Mouse (Mus musculus) liver, embryonic 14.5 days (tissue): ENCODE results near the gene Ccdc162. TPM values are rescaled to one million over a fixed set of nuclear protein-coding genes. Genes with fewer than 3 reads are reported as not detected.
A peak's percentile ranks its signal among the peaks of the same experiment; 100 is the strongest.

Source experiments
- ATAC-seq: fragments of 200-750 bp; cut with Nextera tagmentation; 2 replicates; pipeline ENCODE4 v1.8.0; 2017; ENCODE audit warnings: moderate number of reproducible peaks, mild to moderate bottlenecking, moderate library complexity; ENCODE audit not compliant: insufficient read depth
- DNase-seq, 3 experiments: peaks; one replicate each; pipeline ENCODE4 v3.0.0-alpha.2; 2012 to 2013; ENCODE audit warnings: low read depth in 3 of 3, low spot score in 3 of 3
- H3K27ac ChIP-seq: fragments of 300-500 bp; sonication (generic); 2 replicates; pipeline ENCODE4 v1.5.1; 2014; ENCODE audit warnings: moderate library complexity, mild to moderate bottlenecking, control low read depth, inconsistent platforms
- H3K27me3 ChIP-seq: fragments of 300-500 bp; sonication (generic); 2 replicates; pipeline ENCODE4 v1.6.1; 2014; ENCODE audit warnings: mild to moderate bottlenecking, low read length, moderate library complexity; ENCODE audit not compliant: control insufficient read depth, insufficient read depth
- H3K36me3 ChIP-seq: fragments of 300-500 bp; sonication (generic); replicated peaks from 2 replicates; pipeline ENCODE4 v1.6.1; 2014; ENCODE audit warnings: low read depth; ENCODE audit not compliant: control insufficient read depth, insufficient read depth
- H3K4me1 ChIP-seq, 2 experiments: fragments of 200-500 bp in 1 of 2; fragments of 300-500 bp in 1 of 2; sonication (generic) in 1 of 2; replicated peaks; 2 replicates each; pipeline ENCODE4 v1.6.1; 2012 to 2014; ENCODE audit warnings: antibody characterized with exemption in 1 of 2, inconsistent platforms in 1 of 2, low read length in 1 of 2; ENCODE audit not compliant: control insufficient read depth in 2 of 2, insufficient read depth in 2 of 2
- H3K4me2 ChIP-seq: fragments of 300-500 bp; sonication (generic); 2 replicates; pipeline ENCODE4 v1.6.1; 2014; ENCODE audit warnings: low read depth, mild to moderate bottlenecking, control low read depth, moderate library complexity
- H3K4me3 ChIP-seq, 2 experiments: fragments of 200-500 bp in 1 of 2; fragments of 300-500 bp in 1 of 2; sonication (generic) in 1 of 2; 2 replicates each; pipeline ENCODE4 v1.5.1; 2012 to 2014; ENCODE audit warnings: low read depth in 2 of 2, low read length in 2 of 2, mild to moderate bottlenecking in 2 of 2, control low read depth in 1 of 2, inconsistent platforms in 1 of 2, moderate library complexity in 1 of 2; ENCODE audit not compliant: insufficient read depth in 1 of 2
- H3K9ac ChIP-seq: fragments of 300-500 bp; sonication (generic); replicated peaks from 2 replicates; pipeline ENCODE4 v1.6.1; 2014; ENCODE audit warnings: mild to moderate bottlenecking, control low read depth, moderate library complexity
- H3K9me3 ChIP-seq: fragments of 300-500 bp; sonication (generic); 2 replicates; pipeline ENCODE4 v1.6.1; 2016; ENCODE audit warnings: low read length, mixed read lengths; ENCODE audit not compliant: control insufficient read depth
- CTCF ChIP-seq: IDR thresholded peaks from 2 replicates; pipeline ENCODE4 v1.5.1; 2016; ENCODE audit warnings: antibody characterized with exemption, low read depth, control low read depth
- EP300 ChIP-seq: IDR thresholded peaks from 2 replicates; pipeline ENCODE4 v1.6.1; 2016; ENCODE audit warnings: antibody characterized with exemption, low read depth
- WGBS: fragments of 180-500 bp; shearing (Covaris S2); extraction: QIAGEN DNeasy Blood & Tissue Kit; methylation state at CpG from one replicate; pipeline ENCODE4 v1.1.7; 2014; ENCODE audit not compliant: insufficient replicate concordance; 5-methylcytosine and 5-hydroxymethylcytosine counted together
- polyA plus RNA-seq, 2 experiments: library from polyadenylated mRNA; depleted of rRNA in 1 of 2; stranded (reverse) in 1 of 2; unstranded in 1 of 2; fragments of >200 nt; fragmentation: Nextera tagmentation in 1 of 2; extraction: Ambion mirVana in 1 of 2; gene quantifications; 2 replicates each; pipeline versions ENCODE4 v1.2.1 to v1.2.3; 2012 to 2014

The Ccdc162 gene
- polyA plus RNA-seq, 2 experiments, result 0.07 to 0.10 TPM

DNA sequence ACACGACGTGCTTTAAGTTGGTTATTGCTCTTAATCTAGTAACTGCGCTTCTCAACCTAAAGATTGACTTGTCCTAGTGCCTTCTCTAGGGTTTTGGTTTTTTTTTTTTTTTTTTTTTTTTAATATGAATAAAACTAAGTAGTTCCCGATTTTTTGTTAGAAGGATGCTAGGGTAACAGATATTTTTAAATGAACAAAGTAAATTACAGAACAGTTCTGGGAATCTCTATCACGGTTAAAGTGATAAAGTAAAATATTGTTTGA, 196.1 kb downstream of the Ccdc162 start:
- Histone ChIP-seq H3K4me3 (peak overlapping the region; percentile 74 to 95), H3K27ac (peak overlapping the region; percentile 89), H3K9me3 (no peaks in the 10 kb centered on the region), H3K27me3 (no peaks in the 10 kb centered on the region), H3K36me3 (peaks cover 10% of the 10 kb centered on the region), H3K4me2 (peak overlapping the region; percentile 87), H3K9ac (peak overlapping the region; percentile 94), H3K4me1 (peaks cover 13 to 16% of the 10 kb centered on the region in 2 experiments)
- DNase-seq, result no peak
- no peak for ATAC-seq
- no peak for TF ChIP-seq CTCF
- TF ChIP-seq EP300, result no peak
- WGBS, result 2% methylated on average over 5 of the region's 5 CpGs

DNA sequence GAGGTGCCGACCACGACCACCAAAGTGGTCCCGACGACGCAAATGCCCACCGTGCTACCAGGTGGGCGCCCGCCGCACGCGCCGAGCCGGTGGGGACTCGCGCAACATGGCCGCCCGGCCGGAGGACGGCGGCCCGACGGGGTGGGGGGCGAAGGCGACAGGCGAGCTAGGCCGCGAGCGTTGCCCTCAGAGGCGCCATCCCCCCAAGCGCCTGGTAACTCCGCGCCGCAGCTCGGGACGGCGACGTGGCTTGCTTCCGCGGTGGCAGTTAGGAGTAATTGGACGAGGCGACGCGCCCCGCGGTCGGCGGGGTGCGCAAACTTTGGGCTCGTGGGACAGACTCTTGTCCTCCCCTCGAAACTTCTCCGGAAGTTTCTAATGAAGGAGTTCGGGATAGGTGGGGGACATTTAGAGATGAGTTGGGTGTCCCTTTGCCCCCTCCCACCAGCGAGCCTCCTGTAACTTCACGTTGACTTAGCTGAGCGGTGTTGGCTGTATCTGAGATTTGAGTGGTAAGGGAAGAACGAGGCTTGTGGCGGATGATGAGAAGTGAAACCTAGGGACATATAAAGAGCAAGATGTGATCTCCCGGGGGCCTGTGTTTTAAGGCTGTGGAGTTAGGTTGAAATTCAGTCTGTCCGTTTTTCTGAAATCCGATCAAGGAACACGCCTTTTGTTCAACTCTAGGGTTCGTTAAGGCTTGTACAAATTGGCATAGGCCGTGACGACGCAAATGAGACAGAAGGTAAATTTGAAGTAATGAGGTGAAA, 196.6 kb downstream of the Ccdc162 start:
- DNase-seq, result peak; percentile 19 to 46 (median 30)
- Histone ChIP-seq H3K4me2 (peak overlapping the region; percentile 87), H3K9me3 (no peaks in the 10 kb centered on the region), H3K27me3 (no peaks in the 10 kb centered on the region), H3K9ac (peak overlapping the region; percentile 94), H3K4me1 (peaks cover 13 to 16% of the 10 kb centered on the region in 2 experiments), H3K4me3 (peak overlapping the region; percentile 74 to 95), H3K36me3 (peaks cover 8% of the 10 kb centered on the region; the same call in 1 of the 2 replicates), H3K27ac (peak overlapping the region; percentile 89)
- ATAC-seq, result peak; percentile 36
- TF ChIP-seq EP300, result no peak
- no peak for TF ChIP-seq CTCF
- WGBS, result under 1% methylated on average over 55 of the region's 65 CpGs

DNA sequence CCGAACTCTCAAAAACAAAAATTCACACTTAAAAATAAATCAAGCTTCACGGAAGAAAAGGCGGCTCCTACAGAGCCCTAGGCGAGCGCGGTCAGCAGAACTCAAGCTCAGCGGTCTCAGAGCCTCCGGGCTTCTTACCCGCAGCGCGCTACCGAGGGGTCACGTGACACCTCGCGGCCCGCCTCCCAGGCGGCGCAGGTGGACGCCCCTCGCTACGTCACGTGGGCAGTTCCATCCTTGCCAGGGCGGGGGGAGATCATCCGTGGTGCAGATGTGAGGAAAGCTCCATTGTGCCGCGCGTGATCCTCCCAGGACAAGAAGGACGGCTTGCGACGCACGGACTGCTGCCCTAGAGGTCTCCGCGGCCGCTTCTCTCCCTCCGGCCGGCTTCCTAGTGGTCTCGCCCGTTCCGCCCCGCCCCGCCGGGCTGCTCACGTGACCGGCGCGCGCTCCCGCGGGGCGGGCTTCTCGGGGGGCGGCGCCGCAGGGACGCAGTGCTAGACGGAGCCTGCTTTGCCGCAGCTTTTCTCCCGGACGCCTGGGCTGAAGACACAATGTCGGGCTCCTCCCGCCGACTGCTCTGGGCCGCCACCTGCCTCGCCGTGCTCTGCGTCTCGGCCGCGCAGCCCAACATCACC, 197.3 kb downstream of the Ccdc162 start, which contains the start of gene Cd164:
Gene Cd164, plus strand, starts transcription at position 434 of the 638 bp plus-strand sequence.
- H3K27me3 ChIP-seq, result no peaks in the 10 kb centered on the region
- H3K27ac ChIP-seq, result peak within 1 kb of the TSS; percentile 89
- no peaks in the 10 kb centered on the region for H3K9me3 ChIP-seq
- ATAC-seq (peak; percentile 91), DNase-seq (peak; percentile 84 to 87 (median 85))
- TF ChIP-seq EP300 (no peak), CTCF (no peak)
- under 1% methylated on average over 67 of the region's 69 CpGs for WGBS
- H3K4me2 ChIP-seq, result peak within 1 kb of the TSS; percentile 87
- peak within 1 kb of the TSS; percentile 95 to 98 for H3K4me3 ChIP-seq
- H3K9ac ChIP-seq, result peak within 1 kb of the TSS; percentile 94
- H3K4me1 ChIP-seq, result peaks cover 13 to 16% of the 10 kb centered on the region in 2 experiments
- peaks cover 1% of the 10 kb centered on the region; the same call in 1 of the 2 replicates for H3K36me3 ChIP-seq

DNA sequence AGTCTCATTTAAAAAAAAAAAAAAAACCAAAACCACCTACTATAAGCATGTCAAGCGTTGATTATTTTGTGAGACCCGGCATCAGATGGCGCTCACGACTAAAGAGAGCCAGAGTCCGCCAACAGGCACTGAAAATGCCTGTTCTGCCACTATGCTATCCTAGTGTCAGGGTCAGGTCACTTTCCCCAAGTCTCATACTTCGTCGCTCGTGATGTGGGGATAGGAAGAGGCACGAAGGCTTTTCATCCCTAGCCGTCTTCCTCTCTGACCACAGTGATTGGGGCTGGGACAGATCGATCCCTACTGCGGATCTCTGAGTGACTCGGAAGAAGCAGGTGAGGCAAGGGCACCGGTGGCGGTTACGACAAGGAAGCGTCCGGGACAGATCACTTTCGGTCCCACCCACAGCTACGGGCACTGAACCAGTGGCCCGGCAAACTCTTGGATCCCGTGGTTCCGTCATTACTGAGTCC, 197.9 kb downstream of the Ccdc162 start:
- Histone ChIP-seq H3K4me2 (peak overlapping the region; percentile 87), H3K36me3 (no peaks in the 10 kb centered on the region), H3K4me3 (peak overlapping the region; percentile 95 to 98), H3K27me3 (no peaks in the 10 kb centered on the region), H3K9ac (peak overlapping the region; percentile 94), H3K27ac (peak overlapping the region; percentile 89), H3K4me1 (peaks cover 13 to 16% of the 10 kb centered on the region in 2 experiments), H3K9me3 (no peaks in the 10 kb centered on the region)
- DNase-seq, result peak; percentile 61 to 77 (median 68)
- WGBS, result under 1% methylated on average over 23 of the region's 23 CpGs
- peak; percentile 71 for TF ChIP-seq CTCF
- TF ChIP-seq EP300, result no peak
- peak; percentile 74 for ATAC-seq

DNA sequence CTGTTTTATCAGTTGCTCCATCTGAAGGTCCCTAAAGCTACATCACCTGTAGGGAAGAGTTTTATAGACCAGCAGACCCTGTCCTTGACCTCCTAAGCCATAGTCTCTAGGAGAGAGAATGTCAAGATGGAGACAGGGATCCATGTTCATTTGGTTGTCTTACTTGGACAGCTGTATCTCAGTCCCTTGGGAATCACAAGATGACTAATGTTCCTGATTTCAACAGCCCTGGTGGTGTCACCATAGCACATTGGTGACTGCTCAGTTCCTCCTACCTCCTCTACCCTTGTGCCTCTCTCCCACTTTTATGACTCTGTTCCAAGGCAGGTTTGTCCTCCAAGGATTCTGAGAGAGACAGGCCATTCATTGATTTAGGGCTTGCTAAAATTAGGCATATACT, 201.5 kb downstream of the Ccdc162 start:
- TF ChIP-seq EP300 (no peak), CTCF (no peak)
- Histone ChIP-seq H3K9ac (no peak overlapping the region), H3K4me3 (no peak overlapping the region), H3K36me3 (no peaks in the 10 kb centered on the region), H3K9me3 (no peaks in the 10 kb centered on the region), H3K27me3 (no peaks in the 10 kb centered on the region), H3K4me1 (peaks cover 2 to 3% of the 10 kb centered on the region in 2 experiments; a peak in 3 of 4 replicates), H3K27ac (no peak overlapping the region), H3K4me2 (no peak overlapping the region)
- DNase-seq (no peak), ATAC-seq (no peak)
